Mouse (Mus musculus) myocyte (in vitro differentiated cells): ENCODE data around the gene Slc39a1. TPM values are rescaled to one million over a fixed set of nuclear protein-coding genes. Genes with fewer than 3 reads are reported as not detected.
A peak's percentile ranks its signal among the peaks of the same experiment; 100 is the strongest.

Experiments
- H3K27me3 ChIP-seq: one replicate; pipeline ENCODE4 v1.6.1; 2011; ENCODE audit not compliant: control insufficient read depth, insufficient read depth, insufficient read length
- H3K36me3 ChIP-seq: one replicate; pipeline ENCODE4 v1.6.1; 2011; ENCODE audit not compliant: control insufficient read depth, insufficient read depth
- H3K4me2 ChIP-seq: one replicate; pipeline ENCODE4 v1.6.1; 2011; ENCODE audit warnings: low read depth, control low read depth
- H3K4me3 ChIP-seq: one replicate; pipeline ENCODE4 v1.5.1; 2011; ENCODE audit warnings: mild to moderate bottlenecking, control low read depth, moderate library complexity
- H3K79me2 ChIP-seq: one replicate; pipeline ENCODE4 v1.6.1; 2011; ENCODE audit not compliant: control insufficient read depth, insufficient read depth
- H3ac ChIP-seq: one replicate; pipeline ENCODE4 v1.6.1; 2011; ENCODE audit not compliant: control insufficient read depth, insufficient read length
- CEBPB ChIP-seq: IDR thresholded peaks from 2 replicates; pipeline ENCODE4 v1.6.1; 2011; ENCODE audit warnings: mild to moderate bottlenecking, moderate library complexity; ENCODE audit not compliant: poor library complexity, insufficient read depth, severe bottlenecking
- E2F4 ChIP-seq: IDR thresholded peaks from one replicate; pipeline ENCODE4 v1.6.1; 2011; ENCODE audit warnings: mild to moderate bottlenecking, control low read depth, moderate library complexity; ENCODE audit not compliant: insufficient read depth
- MAX ChIP-seq: IDR thresholded peaks from one replicate; pipeline ENCODE4 v1.6.1; 2011; ENCODE audit warnings: low read depth, mild to moderate bottlenecking, control low read depth
- MYOD1 ChIP-seq, 3 experiments: IDR thresholded peaks; one replicate each; pipeline ENCODE4 v1.6.1; 2011; ENCODE audit warnings: control low read depth in 2 of 3, low read depth in 2 of 3, mild to moderate bottlenecking in 2 of 3, moderate library complexity in 1 of 3; ENCODE audit not compliant: insufficient read length in 2 of 3, control insufficient read depth in 1 of 3
- MYOG ChIP-seq, 3 experiments: IDR thresholded peaks; one replicate each; pipeline ENCODE4 v1.6.1; 2011; ENCODE audit warnings: control low read depth in 2 of 3, low read depth in 2 of 3, mild to moderate bottlenecking in 2 of 3; ENCODE audit not compliant: insufficient read length in 2 of 3, control insufficient read depth in 1 of 3, insufficient read depth in 1 of 3
- POLR2A ChIP-seq: IDR thresholded peaks from one replicate; pipeline ENCODE4 v1.6.1; 2011; ENCODE audit warnings: low read depth, mild to moderate bottlenecking, control low read depth, moderate library complexity; ENCODE audit not compliant: insufficient read length
- POLR2AphosphoS2 ChIP-seq: IDR thresholded peaks from one replicate; pipeline ENCODE4 v1.6.1; 2011; ENCODE audit warnings: low read depth, control low read depth; ENCODE audit not compliant: insufficient read length
- REST ChIP-seq: IDR thresholded peaks from one replicate; pipeline ENCODE4 v1.6.1; 2011; ENCODE audit warnings: mild to moderate bottlenecking, control low read depth, moderate library complexity; ENCODE audit not compliant: insufficient read depth, insufficient read length
- SRF ChIP-seq: IDR thresholded peaks from one replicate; pipeline ENCODE4 v1.6.1; 2011; ENCODE audit warnings: low read depth; ENCODE audit not compliant: control insufficient read depth, insufficient read length
- TCF12 ChIP-seq: IDR thresholded peaks from one replicate; pipeline ENCODE4 v1.6.1; 2011; ENCODE audit warnings: mild to moderate bottlenecking, control low read depth; ENCODE audit not compliant: poor library complexity, insufficient read depth, severe bottlenecking
- TCF3 ChIP-seq: IDR thresholded peaks from one replicate; pipeline ENCODE4 v1.6.1; 2011; ENCODE audit warnings: low read depth, control low read depth; ENCODE audit not compliant: insufficient read length
- USF1 ChIP-seq: IDR thresholded peaks from one replicate; pipeline ENCODE4 v1.6.1; 2011; ENCODE audit warnings: low read depth, mild to moderate bottlenecking, control low read depth, moderate library complexity
- polyA plus RNA-seq: library from polyadenylated mRNA; unstranded; fragments of >200 nt; fragmentation: generic; extraction: Trizol; gene quantifications from one replicate; pipeline ENCODE4 v1.2.1, GENCODE M21; 2012; ENCODE audit warnings: missing spikeins

Gene Slc39a1
- polyA plus RNA-seq, 1 experiment = 111 TPM

GRCm38 (mm10) chr3:90209908-90210566 is 37.9 kb upstream of the Slc39a1 start:
- Histone ChIP-seq H3K36me3 (peaks cover 49% of the 10 kb centered on the region), H3K4me3 (no peak overlapping the region), H3K4me2 (no peak overlapping the region), H3ac (no peak overlapping the region), H3K27me3 (no peaks in the 10 kb centered on the region), H3K79me2 (peaks cover 29% of the 10 kb centered on the region)
- TF ChIP-seq USF1 (no peak), SRF (no peak), POLR2A (no peak), TCF3 (no peak), TCF12 (no peak), MYOG (IDR thresholded peaks at IDR 0.05; ENCODE audit: control insufficient read depth in 1 of 3, insufficient read depth in 1 of 3, insufficient read length in 2 of 3, low read depth in 2 of 3) (no peak), MAX (no peak), POLR2AphosphoS2 (no peak), REST (no peak), CEBPB (no peak), MYOD1 (IDR thresholded peaks at IDR 0.05; ENCODE audit: control insufficient read depth in 1 of 3, insufficient read length in 2 of 3, low read depth in 2 of 3) (no peak), E2F4 (no peak)

- H3K79me2 ChIP-seq = peaks cover 29% of the 10 kb centered on the region
- no peak for TF ChIP-seq POLR2A
- TF ChIP-seq REST = no peak
- no peak for TF ChIP-seq SRF
- no peak for TF ChIP-seq TCF3
- TF ChIP-seq CEBPB = no peak
- TF ChIP-seq E2F4 = no peak
- no peak for TF ChIP-seq MAX
- no peak for TF ChIP-seq TCF12
- no peak for TF ChIP-seq MYOG (IDR thresholded peaks at IDR 0.05; ENCODE audit: control insufficient read depth in 1 of 3, insufficient read depth in 1 of 3, insufficient read length in 2 of 3, low read depth in 2 of 3)
- TF ChIP-seq MYOD1 (IDR thresholded peaks at IDR 0.05; ENCODE audit: control insufficient read depth in 1 of 3, insufficient read length in 2 of 3, low read depth in 2 of 3) = no peak
- no peak for TF ChIP-seq POLR2AphosphoS2
- TF ChIP-seq USF1 = no peak
- H3K4me3 ChIP-seq = peak overlapping the region; percentile 84
- peaks cover 49% of the 10 kb centered on the region for H3K36me3 ChIP-seq
- no peaks in the 10 kb centered on the region for H3K27me3 ChIP-seq
- peak overlapping the region; percentile 99 for H3K4me2 ChIP-seq
- no peak overlapping the region for H3ac ChIP-seq
Observed at GRCm38 (mm10) chr3:90211475-90212398, 36.2 kb upstream of the Slc39a1 start.

- Histone ChIP-seq H3K79me2 (peaks cover 29% of the 10 kb centered on the region), H3K27me3 (no peaks in the 10 kb centered on the region), H3K4me3 (peak overlapping the region; percentile 84), H3K4me2 (peak overlapping the region; percentile 99), H3K36me3 (peaks cover 47% of the 10 kb centered on the region), H3ac (peak overlapping the region; percentile 47)
- TF ChIP-seq POLR2AphosphoS2 = no peak
- TF ChIP-seq SRF = no peak
- no peak for TF ChIP-seq TCF3
- no peak for TF ChIP-seq CEBPB
- TF ChIP-seq MAX = no peak
- TF ChIP-seq USF1 = no peak
- no peak for TF ChIP-seq REST
- TF ChIP-seq MYOD1 (IDR thresholded peaks at IDR 0.05; ENCODE audit: control insufficient read depth in 1 of 3, insufficient read length in 2 of 3, low read depth in 2 of 3) = no peak
- TF ChIP-seq MYOG (IDR thresholded peaks at IDR 0.05; ENCODE audit: control insufficient read depth in 1 of 3, insufficient read depth in 1 of 3, insufficient read length in 2 of 3, low read depth in 2 of 3) = no peak
Observed at GRCm38 (mm10) chr3:90212723-90213122, 35.2 kb upstream of the Slc39a1 start.

- H3K79me2 ChIP-seq = peaks cover 29% of the 10 kb centered on the region
- H3K4me2 ChIP-seq = peak within 1 kb of the TSS; percentile 99
- peak within 1 kb of the TSS; percentile 84 for H3K4me3 ChIP-seq
- no peaks in the 10 kb centered on the region for H3K27me3 ChIP-seq
- peak within 1 kb of the TSS; percentile 47 for H3ac ChIP-seq
- TF ChIP-seq POLR2AphosphoS2 = peak; percentile 98
- peak; percentile 72 for TF ChIP-seq SRF
- TF ChIP-seq POLR2A = peak; percentile 95
- no peak for TF ChIP-seq CEBPB
- peaks cover 40% of the 10 kb centered on the region for H3K36me3 ChIP-seq
Observed at GRCm38 (mm10) chr3:90213377-90213866, 34.5 kb upstream of the Slc39a1 start, which contains the start of the genes Rps27 and Rab13. Gene Rps27 (minus strand): TSS chr3:90213651. Gene Rab13 (plus strand): TSS chr3:90213695.

- H3K4me3 ChIP-seq = peak overlapping the region; percentile 84
- H3K27me3 ChIP-seq = no peaks in the 10 kb centered on the region
- peak overlapping the region; percentile 92 for H3K4me2 ChIP-seq
- H3K79me2 ChIP-seq = peaks cover 29% of the 10 kb centered on the region
- H3ac ChIP-seq = peak overlapping the region; percentile 47
- H3K36me3 ChIP-seq = peaks cover 33% of the 10 kb centered on the region
- TF ChIP-seq E2F4 (no peak), MYOD1 (IDR thresholded peaks at IDR 0.05; ENCODE audit: control insufficient read depth in 1 of 3, insufficient read length in 2 of 3, low read depth in 2 of 3) (no peak), TCF12 (no peak), CEBPB (no peak), REST (no peak), USF1 (no peak), POLR2A (no peak), TCF3 (no peak), MAX (no peak), MYOG (IDR thresholded peaks at IDR 0.05; ENCODE audit: control insufficient read depth in 1 of 3, insufficient read depth in 1 of 3, insufficient read length in 2 of 3, low read depth in 2 of 3) (no peak), SRF (no peak), POLR2AphosphoS2 (no peak)
Observed at GRCm38 (mm10) chr3:90213956-90214684, 33.9 kb upstream of the Slc39a1 start.
